ENCODE assay signal across 25 mouse cellular contexts in the genomic region with DNA sequence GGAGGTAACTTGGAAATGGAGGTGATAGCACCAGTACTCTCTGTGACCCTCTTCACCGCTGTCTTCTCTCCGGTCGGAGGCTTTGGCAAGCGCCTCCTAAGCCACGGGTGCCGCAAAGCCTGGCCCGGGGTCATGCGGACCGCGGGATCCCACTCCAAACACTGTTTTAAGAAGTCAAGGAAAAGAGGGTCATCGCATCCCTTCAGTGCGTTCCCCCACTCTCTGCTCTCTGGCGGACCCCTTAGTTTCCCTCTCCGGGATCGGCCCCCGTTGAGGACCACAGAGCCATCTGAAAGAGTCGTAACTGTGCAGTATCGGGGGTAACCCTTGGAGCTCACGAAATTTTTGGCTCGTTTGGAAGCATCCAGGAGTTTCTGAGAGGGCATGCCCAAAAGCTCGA. TPM values are rescaled to one million over a fixed set of nuclear protein-coding genes. Genes with fewer than 3 reads are reported as not detected.
DNase-seq lines count a peak whose midpoint lies in the region; ATAC-seq and TF ChIP-seq lines count a peak whose summit lies in the region.
"Had no signal": no experiment of that assay in that cellular context is flagged by ENCODE, and none has a peak within 500 bp of the region (broad histone marks: within the 10 kb centered on the region; RNA-seq: fewer than 3 reads in every experiment).

No protein-coding gene starts in this region.

- H3K4me1 ChIP-seq in heart, embryonic 13.5 days: peaks cover 46% of the 10 kb centered on the region
- H3K4me1 ChIP-seq in heart, embryonic 16.5 days (ENCODE audit: control insufficient read depth, insufficient read depth, low read length): peaks cover 40% of the 10 kb centered on the region
- peaks cover 24% of the 10 kb centered on the region for H3K4me1 ChIP-seq in heart, embryonic 11.5 days (ENCODE audit: control insufficient read depth, insufficient read depth, low read length)
- H3K4me1 ChIP-seq in intestine, postnatal 0 days (replicated peaks; ENCODE audit: control insufficient read depth, insufficient read depth, low read length): peaks cover 13% of the 10 kb centered on the region; the same call in 1 of the 2 replicates
- peaks cover 13% of the 10 kb centered on the region for H3K4me1 ChIP-seq in intestine, embryonic 16.5 days (ENCODE audit: control insufficient read depth, insufficient read depth, low read length)

- no peak overlapping the region for H3K4me2 ChIP-seq in heart, embryonic 13.5 days
- no peak overlapping the region for H3K4me2 ChIP-seq in heart, embryonic 16.5 days (ENCODE audit: low read depth, low read length)
- H3K4me2 ChIP-seq in heart, embryonic 11.5 days: no peak overlapping the region
- no peak overlapping the region for H3K4me2 ChIP-seq in intestine, postnatal 0 days (replicated peaks; ENCODE audit: low read depth)
- H3K4me2 ChIP-seq in intestine, embryonic 16.5 days (ENCODE audit: low read depth, low read length): no peak overlapping the region
- H3K4me2 ChIP-seq: forebrain, embryonic 13.5 days; hindbrain, embryonic 13.5 days had no signal

- H3K36me3 ChIP-seq in heart, embryonic 13.5 days: peaks cover 82% of the 10 kb centered on the region
- peaks cover 58% of the 10 kb centered on the region for H3K36me3 ChIP-seq in heart, embryonic 16.5 days (ENCODE audit: control insufficient read depth, insufficient read depth)
- peaks cover 31% of the 10 kb centered on the region for H3K36me3 ChIP-seq in heart, embryonic 11.5 days (ENCODE audit: control insufficient read depth, insufficient read depth, low read length)
- H3K36me3 ChIP-seq in intestine, postnatal 0 days (ENCODE audit: control insufficient read depth, insufficient read depth): peaks cover 62% of the 10 kb centered on the region
- peaks cover 28% of the 10 kb centered on the region for H3K36me3 ChIP-seq in intestine, embryonic 16.5 days (ENCODE audit: control insufficient read depth, insufficient read depth, low read length)

- WGBS in heart, embryonic 13.5 days: 90% methylated on average over 21 of the region's 21 CpGs
- WGBS in heart, embryonic 16.5 days: 93% methylated on average over 21 of the region's 21 CpGs
- 93% methylated on average over 21 of the region's 21 CpGs for WGBS in heart, embryonic 11.5 days (ENCODE audit: insufficient replicate concordance)
- WGBS in intestine, postnatal 0 days: 98% methylated on average over 21 of the region's 21 CpGs
- WGBS in intestine, embryonic 16.5 days: 97% methylated on average over 21 of the region's 21 CpGs

- H3K9me3 ChIP-seq in heart, embryonic 13.5 days: peaks cover 12% of the 10 kb centered on the region
- H3K9me3 ChIP-seq in heart, embryonic 16.5 days (replicated peaks; ENCODE audit: control insufficient read depth, low read length): peaks cover 14% of the 10 kb centered on the region
- peaks cover 2% of the 10 kb centered on the region; the same call in 1 of the 2 replicates for H3K9me3 ChIP-seq in heart, embryonic 11.5 days (replicated peaks; ENCODE audit: control insufficient read depth, low read length)
- H3K9me3 ChIP-seq in intestine, postnatal 0 days (ENCODE audit: control insufficient read depth): no peaks in the 10 kb centered on the region
- 0 out of 2 replicates have a peak, but pooled peaks cover 8% of the 10 kb centered on the region for H3K9me3 ChIP-seq in intestine, embryonic 16.5 days (ENCODE audit: control insufficient read depth, low read length)

- H3K4me3 ChIP-seq in heart, embryonic 13.5 days: no peak overlapping the region
- no peak overlapping the region for H3K4me3 ChIP-seq in heart, embryonic 16.5 days (ENCODE audit: low read length)
- no peak overlapping the region for H3K4me3 ChIP-seq in heart, embryonic 11.5 days (ENCODE audit: low read depth, low read length)
- no peak overlapping the region for H3K4me3 ChIP-seq in intestine, postnatal 0 days (ENCODE audit: low read depth, low read length)
- no peak overlapping the region for H3K4me3 ChIP-seq in intestine, embryonic 16.5 days (ENCODE audit: low read length)
- H3K4me3 ChIP-seq: forebrain, embryonic 10.5 days; forebrain, embryonic 13.5 days; hindbrain, embryonic 10.5 days; hindbrain, embryonic 13.5 days had no signal

- peak overlapping the region; percentile 59 for H3K27ac ChIP-seq in heart, embryonic 13.5 days (replicated peaks)
- H3K27ac ChIP-seq in heart, embryonic 16.5 days (ENCODE audit: low read length): peak overlapping the region; percentile 27; the same call in 1 of the 2 replicates
- H3K27ac ChIP-seq in heart, embryonic 11.5 days (ENCODE audit: low read depth, low read length): no peak overlapping the region
- H3K27ac ChIP-seq in intestine, postnatal 0 days (ENCODE audit: low read depth, low read length): peak overlapping the region; percentile 73; the same call in 1 of the 2 replicates
- no peak overlapping the region for H3K27ac ChIP-seq in intestine, embryonic 16.5 days (ENCODE audit: low read length)
- H3K27ac ChIP-seq: forebrain, embryonic 10.5 days; forebrain, embryonic 13.5 days; hindbrain, embryonic 10.5 days; hindbrain, embryonic 13.5 days had no signal

- ATAC-seq in heart, embryonic 13.5 days (ENCODE audit: extremely low read depth, insufficient number of reproducible peaks, low FRiP score, low TSS enrichment): no peak
- ATAC-seq in heart, embryonic 16.5 days (replicated peaks; ENCODE audit: extremely low read depth, insufficient read depth, low FRiP score): no peak
- ATAC-seq in heart, embryonic 11.5 days (replicated peaks; ENCODE audit: insufficient number of reproducible peaks, low FRiP score, low TSS enrichment): no peak
- no peak for ATAC-seq in intestine, postnatal 0 days
- no peak for ATAC-seq in intestine, embryonic 16.5 days
- ATAC-seq: CD4-positive, CD25-positive, alpha-beta regulatory T cell, adult 4 months; forebrain, embryonic 13.5 days; forebrain, embryonic 16.5 days; hindbrain, embryonic 16.5 days; Patski had no signal

- DNase-seq in heart, postnatal 25 days (ENCODE audit: low spot score): no peak
- DNase-seq in Muller cell, postnatal 12 days (ENCODE audit: inconsistent ontology term): no peak
- DNase-seq: adrenal gland, postnatal 10 days; adrenal gland, postnatal 36 days; cerebellum, adult 18-20 months; cerebellum, adult 9-10 months; cerebellum, postnatal 14 days; gastrocnemius, postnatal 10 days; gastrocnemius, postnatal 36 days; heart, postnatal 36 days; kidney, adult 18-20 months; kidney, adult 9 months had no signal

- H3K9ac ChIP-seq in heart, embryonic 13.5 days: no peak overlapping the region
- H3K9ac ChIP-seq in heart, embryonic 16.5 days (ENCODE audit: low read length): no peak overlapping the region
- no peak overlapping the region for H3K9ac ChIP-seq in heart, embryonic 11.5 days (ENCODE audit: low read depth, low read length)
- no peak overlapping the region for H3K9ac ChIP-seq in intestine, postnatal 0 days (ENCODE audit: low read depth, low read length)
- no peak overlapping the region for H3K9ac ChIP-seq in intestine, embryonic 16.5 days (ENCODE audit: low read depth, low read length)
- H3K9ac ChIP-seq: forebrain, embryonic 13.5 days; hindbrain, embryonic 13.5 days had no signal

- no peak for TF ChIP-seq CTCF in intestine, postnatal 0 days (IDR thresholded peaks at IDR 0.05; ENCODE audit: low read depth)

- no peaks in the 10 kb centered on the region for H3K27me3 ChIP-seq in heart, embryonic 13.5 days (replicated peaks)
- H3K27me3 ChIP-seq in heart, embryonic 16.5 days (ENCODE audit: control insufficient read depth, insufficient read depth, low read length): no peaks in the 10 kb centered on the region
- H3K27me3 ChIP-seq in heart, embryonic 11.5 days (ENCODE audit: control insufficient read depth, insufficient read depth, low read length): no peaks in the 10 kb centered on the region
- no peaks in the 10 kb centered on the region for H3K27me3 ChIP-seq in intestine, postnatal 0 days (replicated peaks; ENCODE audit: control insufficient read depth, insufficient read depth, low read length)
- no peaks in the 10 kb centered on the region for H3K27me3 ChIP-seq in intestine, embryonic 16.5 days (replicated peaks; ENCODE audit: control insufficient read depth, insufficient read depth, low read length)
- H3K27me3 ChIP-seq: forebrain, embryonic 13.5 days; hindbrain, embryonic 13.5 days; Patski had no signal

- intact Hi-C loops in heart, postnatal 25 days (cut with DNase I): no loop called here

RNA-seq across cellular contexts. Expression of gene Dyrk2, which starts 10.4 kb away (rescaled TPM):
- polyA plus RNA-seq in heart, embryonic 13.5 days (2015; fragmentation: Nextera tagmentation; extraction: Ambion mirVana): 8.4 and 9.2 TPM in 2 replicates
- total RNA-seq in heart, postnatal 25 days (2021): 10 to 100 TPM; 39.7 to 43.6 TPM
- 10.2 and 10.7 TPM in 2 replicates for polyA plus RNA-seq in heart, embryonic 16.5 days (2015; fragmentation: Nextera tagmentation; extraction: Ambion mirVana)
- 14.0 and 15.4 TPM in 2 replicates for polyA plus RNA-seq in heart, embryonic 11.5 days (2014; fragmentation: Nextera tagmentation; extraction: Ambion mirVana)
- polyA plus RNA-seq in intestine, postnatal 0 days (2015; fragmentation: Nextera tagmentation; extraction: Ambion mirVana): 13.0 and 16.1 TPM in 2 replicates
- 7.2 and 8.0 TPM in 2 replicates for polyA plus RNA-seq in intestine, embryonic 16.5 days (2015; fragmentation: Nextera tagmentation; extraction: Ambion mirVana)

Comparison
In these comparisons a context has a peak if more than half of its experiments do, and no peak if none do; other contexts are left out.
1. H3K27ac ChIP-seq: peak in heart, embryonic 13.5 days (single experiment), heart, embryonic 16.5 days (single experiment) and intestine, postnatal 0 days (single experiment); none in heart, embryonic 11.5 days (single experiment) and intestine, embryonic 16.5 days (single experiment).